Mouse (Mus musculus) myocyte (in vitro differentiated cells): ENCODE results near the gene Ensa. TPM values are rescaled to one million over a fixed set of nuclear protein-coding genes. Genes with fewer than 3 reads are reported as not detected.
"Not testable (repeated sequence)": the region's sequence is repeated elsewhere in the genome, so short reads cannot be mapped to it uniquely, and the experiment has no call there.

Source experiments
- H3K27me3 ChIP-seq: one replicate; pipeline ENCODE4 v1.6.1; 2011; ENCODE audit not compliant: control insufficient read depth, insufficient read depth, insufficient read length
- H3K36me3 ChIP-seq: one replicate; pipeline ENCODE4 v1.6.1; 2011; ENCODE audit not compliant: control insufficient read depth, insufficient read depth
- H3K4me2 ChIP-seq: one replicate; pipeline ENCODE4 v1.6.1; 2011; ENCODE audit warnings: low read depth, control low read depth
- H3K4me3 ChIP-seq: one replicate; pipeline ENCODE4 v1.5.1; 2011; ENCODE audit warnings: mild to moderate bottlenecking, control low read depth, moderate library complexity
- H3K79me2 ChIP-seq: one replicate; pipeline ENCODE4 v1.6.1; 2011; ENCODE audit not compliant: control insufficient read depth, insufficient read depth
- H3ac ChIP-seq: one replicate; pipeline ENCODE4 v1.6.1; 2011; ENCODE audit not compliant: control insufficient read depth, insufficient read length
- CEBPB ChIP-seq: IDR thresholded peaks from 2 replicates; pipeline ENCODE4 v1.6.1; 2011; ENCODE audit warnings: mild to moderate bottlenecking, moderate library complexity; ENCODE audit not compliant: poor library complexity, insufficient read depth, severe bottlenecking
- E2F4 ChIP-seq: IDR thresholded peaks from one replicate; pipeline ENCODE4 v1.6.1; 2011; ENCODE audit warnings: mild to moderate bottlenecking, control low read depth, moderate library complexity; ENCODE audit not compliant: insufficient read depth
- MAX ChIP-seq: IDR thresholded peaks from one replicate; pipeline ENCODE4 v1.6.1; 2011; ENCODE audit warnings: low read depth, mild to moderate bottlenecking, control low read depth
- MYOD1 ChIP-seq, 3 experiments: IDR thresholded peaks; one replicate each; pipeline ENCODE4 v1.6.1; 2011; ENCODE audit warnings: control low read depth in 2 of 3, low read depth in 2 of 3, mild to moderate bottlenecking in 2 of 3, moderate library complexity in 1 of 3; ENCODE audit not compliant: insufficient read length in 2 of 3, control insufficient read depth in 1 of 3
- MYOG ChIP-seq, 3 experiments: IDR thresholded peaks; one replicate each; pipeline ENCODE4 v1.6.1; 2011; ENCODE audit warnings: control low read depth in 2 of 3, low read depth in 2 of 3, mild to moderate bottlenecking in 2 of 3; ENCODE audit not compliant: insufficient read length in 2 of 3, control insufficient read depth in 1 of 3, insufficient read depth in 1 of 3
- POLR2A ChIP-seq: IDR thresholded peaks from one replicate; pipeline ENCODE4 v1.6.1; 2011; ENCODE audit warnings: low read depth, mild to moderate bottlenecking, control low read depth, moderate library complexity; ENCODE audit not compliant: insufficient read length
- POLR2AphosphoS2 ChIP-seq: IDR thresholded peaks from one replicate; pipeline ENCODE4 v1.6.1; 2011; ENCODE audit warnings: low read depth, control low read depth; ENCODE audit not compliant: insufficient read length
- REST ChIP-seq: IDR thresholded peaks from one replicate; pipeline ENCODE4 v1.6.1; 2011; ENCODE audit warnings: mild to moderate bottlenecking, control low read depth, moderate library complexity; ENCODE audit not compliant: insufficient read depth, insufficient read length
- SRF ChIP-seq: IDR thresholded peaks from one replicate; pipeline ENCODE4 v1.6.1; 2011; ENCODE audit warnings: low read depth; ENCODE audit not compliant: control insufficient read depth, insufficient read length
- TCF12 ChIP-seq: IDR thresholded peaks from one replicate; pipeline ENCODE4 v1.6.1; 2011; ENCODE audit warnings: mild to moderate bottlenecking, control low read depth; ENCODE audit not compliant: poor library complexity, insufficient read depth, severe bottlenecking
- TCF3 ChIP-seq: IDR thresholded peaks from one replicate; pipeline ENCODE4 v1.6.1; 2011; ENCODE audit warnings: low read depth, control low read depth; ENCODE audit not compliant: insufficient read length
- USF1 ChIP-seq: IDR thresholded peaks from one replicate; pipeline ENCODE4 v1.6.1; 2011; ENCODE audit warnings: low read depth, mild to moderate bottlenecking, control low read depth, moderate library complexity
- polyA plus RNA-seq: library from polyadenylated mRNA; unstranded; fragments of >200 nt; fragmentation: generic; extraction: Trizol; gene quantifications from one replicate; pipeline ENCODE4 v1.2.1, GENCODE M21; 2012; ENCODE audit warnings: missing spikeins

The Ensa gene
- polyA plus RNA-seq, 1 experiment = 65.3 TPM

DNA sequence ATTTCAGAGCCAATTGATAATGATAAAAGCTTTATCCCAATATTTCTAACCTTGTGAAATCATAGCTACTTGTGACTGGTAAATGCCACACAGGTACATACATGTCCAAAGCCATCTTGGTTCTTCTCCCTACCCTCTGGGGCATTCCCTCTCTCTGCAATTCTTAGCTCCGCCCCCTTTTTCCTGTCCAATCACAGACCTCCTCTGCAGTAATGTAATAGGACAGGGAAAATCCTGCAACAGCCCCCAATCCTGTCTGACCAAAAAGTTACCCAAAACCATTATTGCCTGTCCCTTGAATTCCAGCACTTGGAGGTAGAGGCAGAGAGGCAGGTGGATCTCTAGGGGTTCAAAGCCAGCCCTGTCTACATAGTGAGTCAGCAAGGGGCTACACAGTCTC is 3.6 kb upstream of the Ensa start:
- H3K27me3 ChIP-seq = no peaks in the 10 kb centered on the region
- H3ac ChIP-seq = no peak overlapping the region
- no peak overlapping the region for H3K4me3 ChIP-seq
- TF ChIP-seq E2F4 (no peak), SRF (no peak), TCF12 (no peak), TCF3 (no peak), POLR2A (no peak), MYOG (IDR thresholded peaks at IDR 0.05; ENCODE audit: control insufficient read depth in 1 of 3, insufficient read depth in 1 of 3, insufficient read length in 2 of 3, low read depth in 2 of 3) (no peak)
- H3K79me2 ChIP-seq = peaks cover 10% of the 10 kb centered on the region
- no peak overlapping the region for H3K4me2 ChIP-seq
- H3K36me3 ChIP-seq = peaks cover 10% of the 10 kb centered on the region

GRCm38 (mm10) chr3:95622421-95622820 is 2.4 kb upstream of the Ensa start:
- peaks cover 22% of the 10 kb centered on the region for H3K36me3 ChIP-seq
- H3K4me3 ChIP-seq, H3K27me3 ChIP-seq, H3K4me2 ChIP-seq, H3ac ChIP-seq: not testable (repeated sequence)
- H3K79me2 ChIP-seq = peaks cover 22% of the 10 kb centered on the region

- Histone ChIP-seq H3ac (no peak overlapping the region), H3K4me3 (no peak overlapping the region), H3K79me2 (peaks cover 34% of the 10 kb centered on the region), H3K27me3 (no peaks in the 10 kb centered on the region), H3K36me3 (peaks cover 33% of the 10 kb centered on the region), H3K4me2 (no peak overlapping the region)
- TF ChIP-seq POLR2AphosphoS2 (no peak), E2F4 (no peak), SRF (no peak), MAX (no peak), CEBPB (no peak), TCF12 (no peak), POLR2A (no peak), TCF3 (no peak), MYOD1 (IDR thresholded peaks at IDR 0.05; ENCODE audit: control insufficient read depth in 1 of 3, insufficient read length in 2 of 3, low read depth in 2 of 3) (no peak), REST (no peak), MYOG (IDR thresholded peaks at IDR 0.05; ENCODE audit: control insufficient read depth in 1 of 3, insufficient read depth in 1 of 3, insufficient read length in 2 of 3, low read depth in 2 of 3) (no peak)
Observed at GRCm38 (mm10) chr3:95623551-95623950, 1.2 kb upstream of the Ensa start.

DNA sequence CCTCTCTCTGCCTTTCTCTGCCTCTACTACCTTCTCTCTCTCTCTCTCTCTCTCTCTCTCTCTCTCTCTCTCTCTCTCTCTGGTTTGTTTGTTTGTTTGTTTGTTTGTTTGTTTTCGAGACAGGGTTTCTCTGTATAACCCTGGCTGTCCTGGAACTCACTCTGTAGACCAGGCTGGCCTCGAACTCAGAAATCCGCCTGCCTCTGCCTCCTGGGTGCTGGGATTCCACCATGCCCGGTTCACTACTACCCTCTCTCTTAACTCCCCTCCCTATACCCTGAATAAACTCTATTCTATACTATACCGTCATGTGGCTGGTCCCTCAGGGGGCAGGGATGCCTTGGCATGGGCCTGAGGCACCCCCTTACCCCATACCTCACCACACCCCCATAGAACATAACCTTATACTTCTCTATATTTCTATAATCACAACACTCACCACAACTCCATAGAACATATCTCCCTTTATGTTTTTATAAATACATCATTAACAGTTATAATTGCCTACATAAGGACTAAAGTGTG is 740 bp upstream of the Ensa start:
- peak overlapping the region; percentile 89 for H3K4me2 ChIP-seq
- not testable (repeated sequence) for H3ac ChIP-seq, H3K27me3 ChIP-seq
- H3K4me3 ChIP-seq = peak overlapping the region; percentile 62
- peaks cover 38% of the 10 kb centered on the region for H3K36me3 ChIP-seq
- peaks cover 37% of the 10 kb centered on the region for H3K79me2 ChIP-seq

- TF ChIP-seq MYOD1 (IDR thresholded peaks at IDR 0.05; ENCODE audit: control insufficient read depth in 1 of 3, insufficient read length in 2 of 3, low read depth in 2 of 3) (no peak), POLR2A (no peak), E2F4 (no peak), REST (no peak), POLR2AphosphoS2 (no peak), MAX (no peak), CEBPB (no peak), MYOG (IDR thresholded peaks at IDR 0.05; ENCODE audit: control insufficient read depth in 1 of 3, insufficient read depth in 1 of 3, insufficient read length in 2 of 3, low read depth in 2 of 3) (no peak), TCF12 (no peak), USF1 (no peak), SRF (no peak), TCF3 (no peak)
- Histone ChIP-seq H3K4me2 (no peak overlapping the region), H3K27me3 (no peaks in the 10 kb centered on the region), H3K4me3 (no peak overlapping the region), H3K36me3 (peaks cover 58% of the 10 kb centered on the region), H3K79me2 (peaks cover 37% of the 10 kb centered on the region), H3ac (no peak overlapping the region)
Observed at GRCm38 (mm10) chr3:95627763-95628162, 3.0 kb downstream of the Ensa start.

- H3K27me3 ChIP-seq = no peaks in the 10 kb centered on the region
Observed at GRCm38 (mm10) chr3:95629755-95630154, 5.0 kb downstream of the Ensa start.

More at GRCm38 (mm10) chr3:95629755-95630154, 5.0 kb downstream of the Ensa start:
- Histone ChIP-seq H3K36me3 (peaks cover 68% of the 10 kb centered on the region), H3K4me2 (no peak overlapping the region), H3K79me2 (peaks cover 43% of the 10 kb centered on the region), H3K4me3 (no peak overlapping the region), H3ac (no peak overlapping the region)
- TF ChIP-seq MYOD1 (IDR thresholded peaks at IDR 0.05; ENCODE audit: control insufficient read depth in 1 of 3, insufficient read length in 2 of 3, low read depth in 2 of 3) (peak in 2 of 3 experiments; percentile 67 to 89), MYOG (IDR thresholded peaks at IDR 0.05; ENCODE audit: control insufficient read depth in 1 of 3, insufficient read depth in 1 of 3, insufficient read length in 2 of 3, low read depth in 2 of 3) (peak in 2 of 3 experiments; percentile 82 to 94), E2F4 (no peak), POLR2A (no peak), TCF12 (peak; percentile 19), POLR2AphosphoS2 (no peak), MAX (no peak), USF1 (no peak), SRF (no peak), TCF3 (no peak)
